Mouse (Mus musculus) liver, embryonic 11.5 days (tissue): ENCODE measurements at regions not wholly inside any gene's neighbourhood (a gene's known extent, or its start where the extent isn't known, plus 50 kb on each side); places are given as distances from the start of the nearest gene placed in this dataset.

Source experiments
- ATAC-seq: fragments of 200-750 bp; cut with Nextera tagmentation; replicated peaks from 2 replicates; pipeline ENCODE4 v1.8.0; 2017; ENCODE audit warnings: moderate number of reproducible peaks, mild to moderate bottlenecking, moderate TSS enrichment, moderate library complexity; ENCODE audit not compliant: low FRiP score
- DNase-seq: peaks from one replicate; pipeline ENCODE4 v3.0.0-alpha.2; 2017; ENCODE audit warnings: low spot score
- H3K27ac ChIP-seq: fragments of 300-500 bp; sonication (generic); 2 replicates; pipeline ENCODE4 v1.5.1; 2014; ENCODE audit warnings: mild to moderate bottlenecking, low read depth, low read length, control low read depth
- H3K27me3 ChIP-seq: fragments of 300-500 bp; sonication (generic); replicated peaks from 2 replicates; pipeline ENCODE4 v1.6.1; 2014; ENCODE audit warnings: low read length, mixed read lengths; ENCODE audit not compliant: control insufficient read depth, insufficient read depth
- H3K36me3 ChIP-seq: fragments of 300-500 bp; sonication (generic); 2 replicates; pipeline ENCODE4 v1.6.1; 2014; ENCODE audit warnings: mild to moderate bottlenecking, low read length, moderate library complexity, mixed read lengths; ENCODE audit not compliant: control insufficient read depth, insufficient read depth
- H3K4me1 ChIP-seq: fragments of 300-500 bp; sonication (generic); replicated peaks from 2 replicates; pipeline ENCODE4 v1.6.1; 2014; ENCODE audit warnings: low read length, mixed read lengths; ENCODE audit not compliant: control insufficient read depth, insufficient read depth
- H3K4me2 ChIP-seq: fragments of 300-500 bp; sonication (generic); 2 replicates; pipeline ENCODE4 v1.6.1; 2014; ENCODE audit warnings: mild to moderate bottlenecking, control low read depth, moderate library complexity
- H3K4me3 ChIP-seq: fragments of 300-500 bp; sonication (generic); 2 replicates; pipeline ENCODE4 v1.5.1; 2014; ENCODE audit warnings: low read depth, low read length, control low read depth
- H3K9ac ChIP-seq: fragments of 300-500 bp; sonication (generic); 2 replicates; pipeline ENCODE4 v1.6.1; 2014; ENCODE audit warnings: low read depth, low read length, control low read depth
- H3K9me3 ChIP-seq: fragments of 300-500 bp; sonication (generic); 2 replicates; pipeline ENCODE4 v1.6.1; 2016; ENCODE audit warnings: low read length, inconsistent platforms, mixed read lengths; ENCODE audit not compliant: control insufficient read depth
- WGBS: fragments of 180-500 bp; shearing (Covaris S2); extraction: QIAGEN DNeasy Blood & Tissue Kit; methylation state at CpG from one replicate; pipeline ENCODE4 v1.1.7; 2014; 5-methylcytosine and 5-hydroxymethylcytosine counted together

DNA sequence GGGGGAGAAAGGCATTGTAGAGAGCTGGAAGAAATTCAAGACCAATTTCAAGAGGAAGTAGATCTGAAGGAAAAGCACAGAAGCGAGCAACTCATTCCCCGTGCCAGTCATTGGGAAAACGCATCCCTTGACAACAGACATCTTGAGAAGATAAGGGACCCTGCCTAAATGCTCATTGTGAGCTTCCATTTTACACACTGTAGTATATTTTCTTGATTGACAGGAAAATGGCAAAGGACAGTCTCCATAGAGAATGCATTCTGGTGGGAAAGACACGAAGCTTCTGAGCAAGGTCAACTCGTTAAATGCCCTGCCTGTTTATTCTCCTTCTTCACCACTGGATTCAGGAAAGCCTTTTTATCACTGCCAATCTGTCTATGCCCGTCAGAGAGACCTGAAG lies 424.1 kb upstream of the Vwc2 start:
- Histone ChIP-seq H3K36me3 (no peaks in the 10 kb centered on the region), H3K4me1 (no peaks in the 10 kb centered on the region), H3K9me3 (no peaks in the 10 kb centered on the region), H3K27me3 (no peaks in the 10 kb centered on the region), H3K9ac (no peak overlapping the region), H3K4me2 (no peak overlapping the region), H3K4me3 (no peak overlapping the region), H3K27ac (no peak overlapping the region)
- ATAC-seq: no peak
- no peak for DNase-seq
- 79% methylated on average over 6 of the region's 6 CpGs for WGBS

GRCm38 (mm10) chr11:10724991-10725390 lies 389.0 kb upstream of the Vwc2 start:
- Histone ChIP-seq H3K9me3 (no peaks in the 10 kb centered on the region), H3K9ac (no peak overlapping the region), H3K36me3 (no peaks in the 10 kb centered on the region), H3K27ac (no peak overlapping the region), H3K4me3 (no peak overlapping the region), H3K4me2 (no peak overlapping the region), H3K27me3 (no peaks in the 10 kb centered on the region), H3K4me1 (no peaks in the 10 kb centered on the region)
- ATAC-seq: no peak
- 76% methylated on average over 1 of the region's 1 CpGs for whole genome bisulfite sequencing
- DNase-seq: no peak

DNA sequence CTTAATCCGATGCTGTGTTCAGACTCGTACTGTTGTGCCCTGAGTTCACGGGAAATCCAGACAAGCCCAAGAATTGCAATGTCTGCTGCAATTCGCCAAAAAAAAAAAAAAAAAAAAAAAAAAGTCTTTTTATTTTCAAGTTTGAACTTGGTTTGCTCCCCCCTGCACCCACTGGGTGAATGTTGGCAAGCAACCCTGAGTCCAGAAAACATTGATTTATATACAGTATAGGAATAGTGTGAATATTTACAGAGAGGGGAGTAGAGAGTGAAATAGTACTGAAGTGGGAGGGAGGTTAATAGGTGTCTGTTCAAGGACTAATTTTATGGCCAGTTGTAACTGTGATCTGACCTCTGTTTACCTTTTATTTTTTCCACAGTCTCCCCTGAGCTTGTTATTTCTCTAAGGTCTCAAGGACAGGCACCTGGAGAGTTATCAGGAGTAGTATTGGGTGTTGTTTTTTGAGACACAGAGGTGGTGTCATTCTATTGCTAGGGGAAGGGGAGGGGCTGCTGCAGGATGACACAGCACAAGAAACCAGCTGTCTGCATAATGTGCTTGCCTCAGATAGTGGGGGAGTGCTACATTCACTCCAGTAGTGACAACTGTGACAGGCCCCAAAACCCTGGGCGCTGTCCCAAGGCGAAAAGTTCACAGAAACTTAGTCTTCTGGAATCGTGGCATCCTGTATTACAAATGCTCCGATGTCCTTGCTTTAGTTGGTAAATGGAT lies 385.0 kb upstream of the Vwc2 start:
- no peaks in the 10 kb centered on the region for H3K9me3 ChIP-seq
- no peaks in the 10 kb centered on the region for H3K27me3 ChIP-seq
- peak; percentile 100 for ATAC-seq
- no peak overlapping the region for H3K4me3 ChIP-seq
- H3K36me3 ChIP-seq: no peaks in the 10 kb centered on the region
- no peak overlapping the region for H3K4me2 ChIP-seq
- WGBS: 72% methylated on average over 8 of the region's 8 CpGs
- H3K9ac ChIP-seq: no peak overlapping the region
- no peak for DNase-seq
- H3K4me1 ChIP-seq: no peaks in the 10 kb centered on the region
- no peak overlapping the region for H3K27ac ChIP-seq
